Mouse (Mus musculus): ENCODE data around the gene Fahd1.

- TF ChIP-seq POLR2A (IDR thresholded peaks at IDR 0.05; ENCODE audit: low read depth, low read length) (no peak), CTCF (conservative IDR thresholded peaks at IDR 0.05 in 1 of 2, IDR thresholded peaks at IDR 0.05 in 1 of 2; ENCODE audit: low read depth in 2 of 2, low read length in 2 of 2) (no peak), SIN3A (IDR thresholded peaks at IDR 0.05; ENCODE audit: low read length) (no peak), KAT2A (IDR thresholded peaks at IDR 0.05; ENCODE audit: insufficient replicate concordance, low read length) (no peak)
Measured at GRCm38 (mm10) chr17:24855838-24856464, 5.8 kb upstream of the Fahd1 start.

Measured in CH12.LX (cell line).